Mouse (Mus musculus): Measurements from ENCODE around the gene Esrrg.

Esrrg gene

GRCm38 (mm10) chr1:187834576-187834975 lies 226.0 kb downstream of the Esrrg start:
- H3K27me3 ChIP-seq (ENCODE audit: control insufficient read depth, insufficient read depth, low read length, poor library complexity, severe bottlenecking): no peaks in the 10 kb centered on the region
- no peaks in the 10 kb centered on the region for H3K36me3 ChIP-seq (ENCODE audit: control insufficient read depth, insufficient read depth, low read length, poor library complexity, severe bottlenecking)
- DNase-seq (ENCODE audit: low read depth, low spot score): no peak

DNA sequence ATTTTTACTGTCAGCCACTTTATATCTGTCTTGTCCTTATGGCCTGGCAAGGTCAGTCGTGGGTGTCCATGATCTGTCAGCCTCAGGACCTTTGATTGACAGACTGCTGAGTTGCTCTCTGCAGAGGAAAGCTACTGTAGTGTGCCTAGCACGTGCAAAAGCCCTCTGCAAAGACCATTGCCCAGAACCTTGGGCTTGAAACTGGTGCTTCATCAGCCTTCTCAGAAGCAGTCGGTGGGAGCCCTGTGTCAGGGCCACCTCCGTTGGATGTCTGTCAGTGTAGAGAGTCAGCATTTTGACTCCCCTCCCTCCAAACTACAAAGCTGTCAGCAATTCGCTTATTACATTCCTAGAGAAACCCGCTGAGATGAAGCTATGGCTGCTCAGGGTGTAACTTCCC lies 227.8 kb downstream of the Esrrg start:
- Histone ChIP-seq H3K27me3 (ENCODE audit: control insufficient read depth, insufficient read depth, low read length, poor library complexity, severe bottlenecking) (no peaks in the 10 kb centered on the region), H3K36me3 (ENCODE audit: control insufficient read depth, insufficient read depth, low read length, poor library complexity, severe bottlenecking) (no peaks in the 10 kb centered on the region)
- DNase-seq (ENCODE audit: low read depth, low spot score): no peak

DNA sequence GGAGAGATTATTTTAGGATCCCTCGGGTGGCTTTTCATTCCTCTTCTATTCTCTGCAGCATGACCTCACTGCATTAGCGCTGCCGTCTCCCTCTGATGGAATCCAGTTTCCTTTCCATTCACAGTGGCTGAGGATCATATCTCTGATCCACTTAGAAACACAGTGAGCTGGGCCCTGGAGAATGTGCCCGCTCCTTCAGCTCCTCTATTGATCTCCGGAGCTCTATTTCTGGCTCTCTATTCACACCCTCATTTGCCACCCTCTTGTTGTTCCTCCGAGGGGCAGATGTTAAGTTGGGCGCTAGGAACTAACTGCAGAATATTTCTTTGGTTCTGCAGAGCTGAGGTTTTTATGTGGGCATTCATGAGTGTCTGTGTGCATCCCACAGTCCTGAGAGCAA lies 228.3 kb downstream of the Esrrg start:
- H3K27me3 ChIP-seq (ENCODE audit: control insufficient read depth, insufficient read depth, low read length, poor library complexity, severe bottlenecking): no peaks in the 10 kb centered on the region
- H3K36me3 ChIP-seq (ENCODE audit: control insufficient read depth, insufficient read depth, low read length, poor library complexity, severe bottlenecking): no peaks in the 10 kb centered on the region
- no peak for DNase-seq (ENCODE audit: low read depth, low spot score)

GRCm38 (mm10) chr1:187841629-187842028 lies 233.0 kb downstream of the Esrrg start:
- H3K27me3 ChIP-seq (ENCODE audit: control insufficient read depth, insufficient read depth, low read length, poor library complexity, severe bottlenecking): no peaks in the 10 kb centered on the region
- no peaks in the 10 kb centered on the region for H3K36me3 ChIP-seq (ENCODE audit: control insufficient read depth, insufficient read depth, low read length, poor library complexity, severe bottlenecking)
- no peak for DNase-seq (ENCODE audit: low read depth, low spot score)

- Histone ChIP-seq H3K36me3 (ENCODE audit: control insufficient read depth, insufficient read depth, low read length, poor library complexity, severe bottlenecking) (no peaks in the 10 kb centered on the region), H3K27me3 (ENCODE audit: control insufficient read depth, insufficient read depth, low read length, poor library complexity, severe bottlenecking) (no peaks in the 10 kb centered on the region)
- DNase-seq (ENCODE audit: low read depth, low spot score): no peak
Observed at GRCm38 (mm10) chr1:187842702-187843101, 234.1 kb downstream of the Esrrg start.

- no peak for DNase-seq (ENCODE audit: low read depth, low spot score)
- Histone ChIP-seq H3K36me3 (ENCODE audit: control insufficient read depth, insufficient read depth, low read length, poor library complexity, severe bottlenecking) (no peaks in the 10 kb centered on the region), H3K27me3 (ENCODE audit: control insufficient read depth, insufficient read depth, low read length, poor library complexity, severe bottlenecking) (no peaks in the 10 kb centered on the region)
Observed at GRCm38 (mm10) chr1:187854148-187854547, 245.6 kb downstream of the Esrrg start.

DNA sequence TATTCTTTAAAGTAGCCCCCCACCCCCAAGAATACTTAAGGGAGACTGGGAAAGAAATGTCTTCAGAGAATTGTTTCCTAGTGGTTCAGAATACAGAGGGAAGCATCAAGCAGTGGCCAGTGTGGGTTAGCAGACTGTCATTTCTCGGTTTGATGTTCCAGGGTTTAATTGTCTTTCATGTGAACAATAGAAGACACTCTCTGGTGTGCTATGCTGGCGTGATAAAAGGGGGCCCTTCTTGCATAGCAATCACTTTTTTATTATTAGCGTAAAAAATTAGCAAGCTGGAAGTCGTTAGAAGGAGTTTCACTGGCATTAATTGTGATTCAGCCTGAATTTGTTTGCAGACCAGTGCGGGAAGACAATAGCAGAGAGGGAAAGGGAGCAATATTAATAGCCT lies 253.7 kb downstream of the Esrrg start:
- H3K27me3 ChIP-seq (ENCODE audit: control insufficient read depth, insufficient read depth, low read length, poor library complexity, severe bottlenecking): no peaks in the 10 kb centered on the region
- no peaks in the 10 kb centered on the region for H3K36me3 ChIP-seq (ENCODE audit: control insufficient read depth, insufficient read depth, low read length, poor library complexity, severe bottlenecking)
- no peak for DNase-seq (ENCODE audit: low read depth, low spot score)

DNA sequence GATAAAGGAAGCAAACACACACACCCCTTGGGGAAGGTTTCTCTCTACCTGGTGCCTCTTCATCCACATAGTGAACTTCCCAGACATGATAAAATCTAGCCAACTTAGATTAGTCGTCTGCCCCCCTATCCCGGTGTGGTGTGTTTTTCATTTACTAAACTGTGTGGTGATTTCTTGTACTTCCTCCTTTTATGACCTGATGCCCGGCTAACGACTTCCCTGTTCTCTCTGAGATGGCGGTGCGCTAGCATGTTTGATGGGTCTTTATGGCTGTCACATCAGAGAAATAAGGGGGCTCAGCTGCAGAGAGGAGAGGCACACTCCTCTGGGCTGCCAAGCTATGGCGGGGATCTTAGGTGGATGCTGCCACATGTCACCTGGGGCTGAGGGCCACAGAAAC lies 259.8 kb downstream of the Esrrg start:
- DNase-seq (ENCODE audit: low read depth, low spot score): no peak
- Histone ChIP-seq H3K27me3 (ENCODE audit: control insufficient read depth, insufficient read depth, low read length, poor library complexity, severe bottlenecking) (no peaks in the 10 kb centered on the region), H3K36me3 (ENCODE audit: control insufficient read depth, insufficient read depth, low read length, poor library complexity, severe bottlenecking) (no peaks in the 10 kb centered on the region)

DNA sequence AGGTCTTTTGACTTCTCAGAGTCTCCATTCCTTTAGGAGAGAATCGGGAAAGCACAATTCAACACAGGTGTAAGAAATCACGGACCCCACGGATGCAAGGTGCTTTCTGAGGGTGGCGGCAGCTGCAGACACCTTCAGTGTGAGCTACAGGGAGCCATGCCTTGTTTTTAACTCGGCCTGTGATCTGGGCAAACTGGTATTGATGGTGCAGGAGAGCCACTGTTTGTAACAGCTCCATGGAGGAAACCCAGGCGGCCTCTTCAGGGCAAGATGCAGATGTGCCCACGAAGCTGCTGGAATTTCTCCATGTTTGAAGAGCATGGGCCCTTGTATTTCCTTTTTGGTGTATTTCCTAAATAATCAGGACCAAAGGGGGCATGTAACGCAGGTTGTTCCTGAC lies 263.6 kb downstream of the Esrrg start:
- H3K27me3 ChIP-seq (ENCODE audit: control insufficient read depth, insufficient read depth, low read length, poor library complexity, severe bottlenecking): no peaks in the 10 kb centered on the region
- no peak for DNase-seq (ENCODE audit: low read depth, low spot score)
- H3K36me3 ChIP-seq (ENCODE audit: control insufficient read depth, insufficient read depth, low read length, poor library complexity, severe bottlenecking): no peaks in the 10 kb centered on the region

GRCm38 (mm10) chr1:187872744-187873143 lies 264.2 kb downstream of the Esrrg start:
- Histone ChIP-seq H3K36me3 (ENCODE audit: control insufficient read depth, insufficient read depth, low read length, poor library complexity, severe bottlenecking) (no peaks in the 10 kb centered on the region), H3K27me3 (ENCODE audit: control insufficient read depth, insufficient read depth, low read length, poor library complexity, severe bottlenecking) (no peaks in the 10 kb centered on the region)
- DNase-seq (ENCODE audit: low read depth, low spot score): no peak

DNA sequence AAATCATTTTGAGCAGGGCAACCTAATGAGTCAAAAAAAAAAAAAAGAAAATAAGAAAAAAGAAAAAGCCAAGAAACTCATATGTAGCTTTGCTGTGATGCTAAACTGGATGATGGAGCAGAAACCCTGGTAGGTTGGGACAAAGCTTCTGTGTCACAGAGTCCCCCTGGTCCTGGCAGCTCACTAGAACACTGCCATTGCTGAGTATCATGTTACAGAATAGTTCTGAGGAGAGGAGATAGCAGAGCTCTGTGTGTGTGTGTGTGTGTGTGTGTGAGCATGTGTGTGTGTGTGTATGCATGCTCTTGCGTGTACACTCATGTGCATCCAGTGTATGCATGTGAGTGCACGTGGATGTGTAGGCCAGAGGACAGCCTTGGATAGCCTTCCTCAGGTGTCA lies 265.2 kb downstream of the Esrrg start:
- no peak for DNase-seq (ENCODE audit: low read depth, low spot score)
- H3K36me3 ChIP-seq (ENCODE audit: control insufficient read depth, insufficient read depth, low read length, poor library complexity, severe bottlenecking): no peaks in the 10 kb centered on the region
- H3K27me3 ChIP-seq (ENCODE audit: control insufficient read depth, insufficient read depth, low read length, poor library complexity, severe bottlenecking): no peaks in the 10 kb centered on the region

DNA sequence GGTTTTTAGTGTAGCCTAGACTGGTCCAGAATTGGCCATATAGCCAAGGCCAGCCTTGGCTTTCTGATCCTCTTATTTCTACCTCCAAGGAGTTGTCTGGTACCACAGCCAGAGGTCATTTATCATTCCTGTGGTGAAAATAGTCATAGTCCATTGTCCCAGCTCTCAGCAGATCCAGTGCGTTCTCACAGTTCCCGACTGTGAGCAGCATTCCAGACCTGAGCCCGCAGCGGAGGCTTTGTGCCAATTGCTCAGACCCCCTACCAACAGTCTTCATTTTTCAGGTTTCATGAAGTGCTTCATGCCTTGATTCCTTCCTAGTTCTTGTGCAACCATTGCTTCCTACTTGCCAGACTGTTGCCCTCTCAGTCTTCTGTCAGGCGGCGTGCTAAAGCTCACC lies 278.7 kb downstream of the Esrrg start:
- H3K27me3 ChIP-seq (ENCODE audit: control insufficient read depth, insufficient read depth, low read length, poor library complexity, severe bottlenecking): no peaks in the 10 kb centered on the region
- no peaks in the 10 kb centered on the region for H3K36me3 ChIP-seq (ENCODE audit: control insufficient read depth, insufficient read depth, low read length, poor library complexity, severe bottlenecking)
- DNase-seq (ENCODE audit: low read depth, low spot score): no peak

- no peak for DNase-seq (ENCODE audit: low read depth, low spot score)
- H3K27me3 ChIP-seq (ENCODE audit: control insufficient read depth, insufficient read depth, low read length, poor library complexity, severe bottlenecking): no peaks in the 10 kb centered on the region
- H3K36me3 ChIP-seq (ENCODE audit: control insufficient read depth, insufficient read depth, low read length, poor library complexity, severe bottlenecking): no peaks in the 10 kb centered on the region
Observed at GRCm38 (mm10) chr1:187888142-187888541, 279.6 kb downstream of the Esrrg start.

DNA sequence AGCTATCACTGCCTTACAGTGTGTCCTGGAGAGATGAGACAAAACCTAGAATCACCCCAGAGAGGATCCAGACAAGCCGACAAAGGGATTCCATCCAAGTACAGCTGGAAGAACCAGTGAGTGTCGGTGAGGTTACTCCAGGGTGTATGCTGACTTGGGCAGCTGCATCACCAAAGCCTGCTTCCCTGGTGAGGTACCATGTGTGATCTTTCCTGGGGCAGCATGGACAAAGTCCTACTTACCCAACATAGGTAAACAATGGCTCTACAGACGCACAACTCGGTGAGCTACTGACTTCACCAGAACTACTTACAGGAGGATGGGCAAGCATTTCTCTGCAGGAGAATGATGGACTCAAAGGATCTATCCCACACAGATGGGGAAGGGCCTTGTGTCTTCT lies 280.5 kb downstream of the Esrrg start:
- Histone ChIP-seq H3K27me3 (ENCODE audit: control insufficient read depth, insufficient read depth, low read length, poor library complexity, severe bottlenecking) (no peaks in the 10 kb centered on the region), H3K36me3 (ENCODE audit: control insufficient read depth, insufficient read depth, low read length, poor library complexity, severe bottlenecking) (no peaks in the 10 kb centered on the region)
- DNase-seq (ENCODE audit: low read depth, low spot score): no peak

GRCm38 (mm10) chr1:187891262-187891661 lies 282.7 kb downstream of the Esrrg start:
- Histone ChIP-seq H3K36me3 (ENCODE audit: control insufficient read depth, insufficient read depth, low read length, poor library complexity, severe bottlenecking) (no peaks in the 10 kb centered on the region), H3K27me3 (ENCODE audit: control insufficient read depth, insufficient read depth, low read length, poor library complexity, severe bottlenecking) (no peaks in the 10 kb centered on the region)
- no peak for DNase-seq (ENCODE audit: low read depth, low spot score)

DNA sequence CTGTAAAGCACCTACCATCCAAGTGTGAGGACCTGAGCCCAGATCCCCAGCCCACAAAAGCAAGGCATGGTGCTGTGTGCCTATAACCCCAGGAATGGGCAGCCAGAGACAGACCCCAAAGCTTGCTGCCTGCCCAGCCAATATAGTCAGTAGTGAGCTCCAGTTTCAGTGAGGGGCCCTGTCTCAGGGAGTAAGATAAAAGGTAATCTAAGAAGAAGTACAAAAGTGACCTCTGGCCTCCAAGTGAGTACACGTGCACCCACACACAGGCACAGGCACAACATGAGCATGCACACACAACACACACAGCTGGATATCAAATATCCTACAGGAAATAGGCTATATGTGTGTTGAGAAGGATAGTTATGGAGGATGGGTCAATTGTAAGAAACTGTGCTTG lies 286.9 kb downstream of the Esrrg start:
- Histone ChIP-seq H3K36me3 (ENCODE audit: control insufficient read depth, insufficient read depth, low read length, poor library complexity, severe bottlenecking) (no peaks in the 10 kb centered on the region), H3K27me3 (ENCODE audit: control insufficient read depth, insufficient read depth, low read length, poor library complexity, severe bottlenecking) (no peaks in the 10 kb centered on the region)
- DNase-seq (ENCODE audit: low read depth, low spot score): no peak
